Mouse (Mus musculus) ovary, adult 18-20 months (tissue): ENCODE results near the gene Igf2bp1.

ENCODE experiments used
- DNase-seq: peaks from one replicate; pipeline ENCODE4 v3.0.0; 2022; ENCODE audit warnings: low spot score, mixed read lengths

Gene Igf2bp1

DNA sequence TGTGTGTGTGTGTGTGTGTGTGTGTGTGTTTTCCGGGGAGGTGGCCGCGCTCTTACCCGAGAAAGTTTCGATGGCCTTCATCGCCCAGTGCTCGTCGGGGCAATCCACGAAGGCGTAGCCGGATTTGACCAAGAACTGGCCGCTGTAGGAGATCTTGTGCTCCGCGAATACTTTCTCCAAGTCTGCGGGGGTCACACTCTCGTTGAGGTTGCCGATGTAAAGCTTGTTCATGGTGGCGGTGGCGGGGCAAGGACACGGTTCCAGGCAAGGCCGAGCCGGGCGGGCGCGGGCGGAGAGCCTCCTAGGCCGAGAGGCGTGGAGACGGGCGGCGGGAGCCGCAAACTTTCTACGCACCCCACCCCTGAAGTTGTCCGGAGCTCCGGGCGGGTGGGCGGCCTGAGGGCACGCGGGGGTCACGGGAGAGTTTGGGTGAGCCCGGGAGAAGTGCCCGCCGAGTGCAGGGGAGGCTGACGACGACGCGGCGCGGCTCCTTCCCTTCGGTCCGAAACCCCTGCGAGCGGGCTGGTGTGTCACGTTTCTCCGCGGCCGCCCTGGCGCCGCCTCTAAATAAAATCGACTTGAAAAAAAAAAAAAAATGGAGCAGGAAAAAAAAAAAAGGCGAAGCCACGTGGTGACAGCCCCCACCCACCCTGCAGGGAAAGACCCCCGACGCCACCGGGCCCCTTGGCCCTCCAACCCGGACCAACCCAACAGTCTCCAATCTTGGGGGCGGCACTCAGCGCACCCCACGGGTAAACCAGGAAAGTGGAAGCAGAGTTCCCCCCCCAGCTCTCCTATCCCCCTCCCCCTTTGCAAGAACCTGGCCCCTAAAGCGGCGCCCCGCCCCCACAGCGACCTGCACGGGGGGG lies at the start of gene Igf2bp1:
TSS of gene Igf2bp1 (minus strand) at position 538 of the 869 bp plus-strand sequence.
- no peak for DNase-seq

DNA sequence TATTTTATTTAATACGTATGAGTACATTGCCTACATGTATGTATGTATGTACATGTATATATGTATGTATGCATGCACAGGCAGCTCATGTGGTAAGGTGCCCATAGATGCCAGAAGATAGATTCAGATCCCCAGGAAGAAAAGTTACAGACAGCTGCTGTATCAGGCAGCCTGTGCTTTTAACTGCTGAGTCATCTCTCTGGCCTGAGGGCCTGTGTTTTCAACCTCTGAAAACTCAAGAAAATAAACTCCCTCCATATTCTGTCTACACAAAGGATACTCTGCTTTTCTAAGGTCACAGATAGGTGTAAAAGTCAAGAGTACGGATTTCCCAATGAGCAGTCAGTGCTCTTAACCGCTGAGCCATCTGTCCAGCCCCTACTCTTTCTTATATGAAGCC lies 45.1 kb upstream of the Igf2bp1 start:
- no peak for DNase-seq

DNA sequence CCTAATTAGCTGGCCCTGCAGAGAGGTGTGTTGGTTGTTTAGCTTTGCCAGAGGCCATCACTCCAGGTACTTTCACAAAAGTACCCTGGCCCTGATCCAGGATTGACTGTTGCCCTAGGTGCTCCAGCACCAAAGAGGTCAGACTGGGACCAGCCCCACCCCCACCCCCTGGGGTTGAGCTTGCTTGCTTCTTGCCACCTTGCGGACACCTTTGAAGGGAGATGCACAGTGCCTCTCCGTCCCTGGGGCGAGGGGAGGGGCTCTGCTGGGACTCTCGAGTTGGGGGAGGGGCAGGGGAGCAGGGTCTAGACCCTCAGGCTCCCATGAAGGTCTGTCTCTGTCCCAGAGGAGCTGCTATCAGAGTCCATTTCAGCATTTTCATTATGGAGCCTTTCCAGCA lies 44.2 kb upstream of the Igf2bp1 start:
- no peak for DNase-seq

DNA sequence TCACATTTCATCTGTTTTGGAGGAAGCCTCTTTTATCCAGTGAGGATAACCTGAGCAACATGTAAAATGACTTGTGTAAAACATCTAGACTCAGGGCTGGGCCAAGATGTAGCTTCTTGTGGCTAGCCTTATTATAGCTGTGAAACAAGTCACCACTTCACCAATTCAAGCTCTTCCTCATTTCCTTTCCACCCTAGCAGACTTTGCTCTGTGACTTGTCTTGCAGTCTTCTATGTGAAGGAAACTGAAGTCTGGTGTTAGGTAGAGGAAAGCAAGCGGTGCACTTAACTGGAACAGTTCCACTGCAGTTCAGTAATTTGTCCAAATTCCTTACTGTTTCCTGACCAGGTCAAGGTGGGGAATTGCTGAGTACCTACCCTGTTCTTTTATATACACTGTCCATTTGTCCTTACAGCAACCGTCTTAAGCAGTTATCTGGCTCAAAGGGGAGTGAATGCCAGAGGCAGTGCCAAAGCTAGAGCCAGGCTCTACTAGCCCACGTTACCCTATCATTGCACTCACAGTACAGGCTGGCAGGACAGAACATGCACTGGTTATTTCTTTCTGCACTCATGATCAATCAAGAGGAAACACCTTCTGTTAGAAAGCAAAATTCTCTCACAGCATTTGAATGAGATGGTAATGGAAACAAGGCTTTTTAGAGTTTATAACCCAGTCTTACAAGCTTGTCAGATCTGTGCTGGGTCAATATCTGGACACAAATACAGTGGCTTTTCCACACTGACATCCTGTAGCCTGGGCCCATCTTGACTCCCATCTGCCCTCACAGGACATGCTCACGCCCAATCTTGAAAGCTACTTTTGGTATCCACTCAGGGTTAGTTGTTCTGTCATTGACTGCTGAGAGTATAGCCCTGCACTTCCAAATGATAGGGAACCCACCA lies 42.0 kb upstream of the Igf2bp1 start:
- DNase-seq, result no peak

DNA sequence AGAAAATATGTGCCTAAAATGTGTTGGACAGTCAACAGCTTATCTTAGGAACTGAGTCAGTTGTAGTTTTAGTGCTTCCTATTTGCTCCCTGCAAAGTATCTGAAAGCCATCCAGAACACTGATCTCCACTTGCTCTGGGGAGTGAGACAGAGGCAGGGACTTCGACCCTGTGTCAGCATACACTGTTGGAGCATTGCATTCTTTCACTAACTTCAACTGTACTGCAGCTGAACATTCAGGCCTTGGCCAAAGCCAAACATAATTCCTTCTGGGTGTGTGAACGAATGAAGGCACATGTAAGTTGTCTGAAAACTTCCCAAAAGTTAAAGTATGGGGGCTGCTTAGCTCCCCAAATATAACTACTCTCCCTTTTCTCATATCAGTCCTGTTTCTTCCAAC lies 41.1 kb upstream of the Igf2bp1 start:
- DNase-seq, result no peak

DNA sequence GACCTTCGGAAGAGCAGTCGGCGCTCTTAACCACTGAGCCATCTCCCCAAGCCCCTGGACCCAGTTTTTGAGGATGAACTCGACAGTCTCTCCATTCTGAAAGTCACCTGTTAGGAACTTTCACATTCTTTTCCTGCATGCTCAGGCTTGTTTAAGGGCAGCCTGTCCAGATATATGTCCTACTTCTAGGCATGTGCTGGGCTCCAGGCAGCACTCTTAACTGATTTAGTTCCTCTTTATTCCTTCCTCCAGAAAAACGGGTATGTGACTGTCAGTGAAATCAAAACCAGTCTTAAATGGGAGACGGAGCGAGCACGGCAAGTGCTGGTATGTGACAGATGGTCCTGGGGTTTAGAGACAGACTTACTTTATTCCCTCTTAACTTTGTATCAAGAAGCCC lies 40.3 kb upstream of the Igf2bp1 start:
- DNase-seq, result no peak

DNA sequence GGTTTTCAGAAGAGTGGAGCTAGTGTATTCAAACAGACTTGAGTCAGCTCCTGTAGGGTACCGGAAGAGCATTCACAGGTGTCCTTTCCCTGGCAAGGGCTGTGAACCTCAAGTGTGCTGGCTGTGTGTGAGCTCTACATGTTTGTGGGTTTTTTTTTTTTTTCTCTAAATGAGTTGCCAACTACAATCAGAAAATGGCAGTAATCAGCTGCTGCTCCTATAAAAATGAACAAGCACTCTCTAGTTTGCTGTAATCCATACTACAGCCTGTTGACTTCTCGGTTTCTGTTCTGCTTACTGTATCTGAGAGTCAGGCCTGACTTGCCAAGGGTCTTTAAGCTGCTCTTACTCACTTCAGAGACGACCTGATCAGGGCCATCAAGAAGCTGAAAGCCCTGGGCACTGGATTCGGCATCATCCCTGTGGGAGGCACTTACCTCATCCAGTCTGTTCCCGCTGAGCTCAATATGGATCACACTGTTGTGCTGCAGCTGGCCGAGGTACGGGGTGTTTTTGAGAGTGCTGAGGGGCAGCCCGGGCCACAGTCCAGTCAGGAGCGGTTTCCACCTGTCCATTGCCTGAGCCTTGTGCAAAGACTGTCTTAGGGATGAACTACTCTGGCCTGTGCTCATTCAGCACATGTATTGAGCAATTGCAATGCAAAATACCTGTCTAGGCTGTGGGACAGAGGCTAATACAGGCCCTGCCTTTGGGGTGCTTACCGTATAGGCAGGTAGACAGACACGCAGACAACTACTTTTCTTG lies 39.2 kb upstream of the Igf2bp1 start:
- DNase-seq, result no peak

DNA sequence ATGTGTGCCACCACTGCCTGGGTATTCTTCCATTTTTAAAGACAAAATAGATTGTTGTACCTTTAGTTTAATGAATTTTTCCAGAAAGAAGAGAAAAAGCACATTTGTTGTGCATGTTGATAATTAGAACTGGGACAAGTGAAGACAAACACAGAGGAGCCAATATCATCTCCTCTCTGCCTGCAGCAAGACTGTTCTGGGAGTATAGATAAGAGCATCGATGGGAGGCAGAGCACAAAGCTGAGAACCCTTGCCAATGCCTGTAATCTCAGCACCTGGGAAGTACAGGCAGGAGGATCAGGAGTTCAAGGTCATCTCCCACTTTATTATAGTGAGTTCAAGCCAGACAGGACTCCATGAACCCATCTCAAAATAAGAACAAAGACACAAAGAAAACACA lies 32.8 kb upstream of the Igf2bp1 start:
- no peak for DNase-seq

DNA sequence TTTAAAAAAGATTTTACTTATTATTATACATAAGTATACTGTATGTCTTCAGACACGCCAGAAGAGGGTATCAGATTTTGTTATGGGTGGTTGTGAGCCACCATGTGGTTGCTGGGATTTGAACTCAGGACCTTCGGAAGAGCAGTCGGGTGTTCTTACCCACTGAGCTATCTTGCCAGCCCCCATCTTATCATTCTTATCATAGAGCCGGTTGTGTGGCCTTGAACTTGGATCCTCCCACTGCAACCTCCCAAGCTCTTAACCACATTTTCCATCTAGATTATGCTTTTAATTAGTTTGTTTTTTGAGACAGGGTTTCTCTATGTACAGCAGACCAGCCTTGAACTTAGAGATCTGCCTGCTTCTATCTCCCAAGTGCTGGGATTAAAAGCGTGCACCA lies 31.8 kb upstream of the Igf2bp1 start:
- DNase-seq, result no peak

DNA sequence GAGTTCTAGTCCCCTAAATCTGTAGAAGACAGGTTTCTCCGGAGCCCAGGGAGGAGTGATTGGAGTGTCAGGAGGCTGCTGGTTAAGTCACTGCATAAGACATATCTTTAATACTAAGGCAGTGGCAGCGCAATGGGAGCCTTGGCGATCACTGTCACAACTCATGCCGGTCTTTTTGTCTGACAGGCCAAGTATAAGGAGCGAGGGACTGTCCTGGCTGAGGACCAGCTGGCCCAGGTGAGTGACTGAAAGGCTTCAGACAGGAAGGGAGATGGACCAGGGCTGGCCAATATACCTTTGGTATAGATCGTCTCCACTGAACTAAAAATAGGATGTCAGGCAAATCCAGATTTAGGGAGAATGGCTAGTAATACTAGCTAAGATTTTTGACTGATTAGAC lies 29.4 kb upstream of the Igf2bp1 start:
- DNase-seq, result no peak

DNA sequence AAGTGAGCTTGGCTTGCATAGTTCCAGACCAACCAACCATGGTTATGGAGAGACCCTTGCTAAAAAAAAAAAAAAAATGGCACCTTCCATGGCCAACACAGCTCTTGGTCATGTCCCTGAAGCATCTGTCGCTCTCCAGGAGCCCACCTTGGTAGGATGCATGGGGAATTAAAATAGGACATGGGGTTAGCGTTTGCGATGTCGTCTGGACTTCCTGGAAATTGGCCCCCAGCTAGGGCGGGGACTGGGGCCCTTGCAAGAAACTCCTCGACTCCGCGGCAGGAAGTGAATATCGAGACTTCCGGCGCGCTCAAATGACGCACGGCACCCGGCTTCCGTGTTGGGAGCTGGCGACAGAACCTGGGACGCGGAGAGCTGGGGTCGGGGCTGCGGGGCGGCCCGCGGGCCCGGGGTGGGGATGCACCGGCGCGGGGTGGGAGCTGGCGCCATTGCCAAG lies 28.9 kb upstream of the Igf2bp1 start, which contains the start of gene Snf8:
TSS of gene Snf8 (plus strand) at position 290 of the 457 bp plus-strand sequence.
- peak; percentile 82 for DNase-seq

DNA sequence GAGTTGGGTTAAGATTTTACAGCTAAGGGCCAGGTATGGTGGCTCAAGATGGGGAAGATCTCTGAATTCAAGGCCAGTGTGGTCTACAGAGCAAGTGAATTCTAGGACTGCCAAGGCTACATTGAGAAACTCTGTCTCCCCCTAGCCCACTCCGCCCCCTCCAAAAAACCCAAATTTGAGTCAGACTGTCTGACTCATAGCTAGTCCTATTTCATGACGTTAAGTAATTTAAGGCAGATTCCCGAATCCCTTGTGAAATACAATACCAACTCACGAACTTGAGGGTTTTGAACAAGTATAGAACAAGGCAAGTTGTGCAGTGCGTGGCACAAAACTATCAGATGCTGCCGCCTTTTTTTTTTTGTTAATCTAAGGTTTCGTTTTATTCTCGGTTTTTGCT lies 28.4 kb upstream of the Igf2bp1 start:
- DNase-seq, result no peak

DNA sequence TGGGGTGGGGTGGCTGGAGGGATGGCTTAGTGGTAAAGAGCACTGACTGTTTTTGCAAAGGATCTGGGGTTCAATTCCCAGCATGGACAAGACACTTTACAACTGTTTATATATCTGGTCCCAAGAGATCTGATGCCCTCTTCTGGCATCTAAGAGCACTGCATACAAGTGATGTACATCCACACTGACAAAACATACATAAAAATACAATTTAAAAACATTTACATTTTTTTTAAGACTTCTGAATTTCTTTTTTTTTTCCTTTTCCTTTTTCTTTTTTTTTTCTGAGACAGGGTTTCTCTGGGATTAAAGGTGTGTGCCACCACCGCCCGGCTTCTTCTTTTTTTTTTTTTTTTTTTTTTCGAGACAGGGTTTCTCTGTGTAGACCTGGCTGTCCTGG lies 27.5 kb upstream of the Igf2bp1 start:
- no peak for DNase-seq

DNA sequence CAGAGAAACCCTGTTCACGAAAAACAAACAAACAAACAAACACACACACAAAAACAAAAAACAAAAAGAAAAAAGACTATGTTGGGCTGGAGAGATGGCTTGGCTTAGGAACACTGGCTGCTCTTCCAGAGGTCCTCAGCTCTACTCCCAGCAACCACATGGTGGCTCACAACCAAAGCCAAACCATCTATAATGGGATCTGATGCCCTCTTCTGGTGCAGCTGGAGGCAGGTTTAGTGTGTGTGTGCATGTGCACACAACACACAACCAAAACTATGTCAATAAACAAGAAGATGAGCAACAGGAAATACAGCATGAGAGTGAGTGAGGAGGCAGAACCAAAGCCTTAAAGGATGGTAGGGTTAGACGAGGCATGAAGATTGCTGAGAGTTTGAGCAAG lies 26.0 kb upstream of the Igf2bp1 start:
- no peak for DNase-seq

DNA sequence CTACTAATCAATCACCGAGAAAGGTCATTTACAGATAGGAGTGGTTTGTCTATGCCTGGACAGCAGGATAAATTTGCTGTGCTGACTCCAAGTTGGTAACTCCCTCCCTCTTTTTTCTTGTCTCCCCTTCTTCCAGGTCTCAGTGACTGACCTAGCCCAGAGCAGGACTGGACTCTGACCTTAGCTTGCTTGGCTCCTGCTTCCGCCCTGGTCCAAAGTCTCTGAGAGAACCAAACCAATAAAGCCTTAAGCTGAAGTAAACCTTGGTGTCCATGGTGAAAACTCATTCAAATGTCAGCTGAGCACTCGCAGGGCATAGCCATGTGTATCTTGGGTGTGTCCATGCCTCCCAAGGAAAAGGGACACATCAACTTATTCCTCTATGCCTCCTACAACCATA lies 24.8 kb upstream of the Igf2bp1 start:
- DNase-seq, result no peak

DNA sequence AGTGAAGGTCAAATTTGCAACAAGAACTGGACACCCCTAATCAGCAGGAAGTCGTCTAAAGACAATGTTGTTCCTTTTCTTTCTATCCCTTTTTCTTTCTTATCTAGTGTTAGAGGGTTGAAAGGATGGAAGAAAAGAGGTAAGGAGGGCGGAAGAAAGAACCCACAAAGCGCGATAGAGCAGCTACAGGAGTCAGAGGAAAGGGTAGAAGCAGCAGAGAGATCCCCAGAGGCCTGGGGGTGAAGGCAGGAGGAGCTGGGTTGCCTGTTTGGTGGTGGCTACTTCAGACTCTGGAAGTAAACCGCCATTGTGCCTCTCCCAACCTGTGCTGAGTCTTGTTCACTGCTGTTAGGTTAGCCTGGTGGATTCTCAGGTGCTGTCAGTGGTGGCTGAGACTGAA lies 22.4 kb upstream of the Igf2bp1 start:
- DNase-seq, result no peak

DNA sequence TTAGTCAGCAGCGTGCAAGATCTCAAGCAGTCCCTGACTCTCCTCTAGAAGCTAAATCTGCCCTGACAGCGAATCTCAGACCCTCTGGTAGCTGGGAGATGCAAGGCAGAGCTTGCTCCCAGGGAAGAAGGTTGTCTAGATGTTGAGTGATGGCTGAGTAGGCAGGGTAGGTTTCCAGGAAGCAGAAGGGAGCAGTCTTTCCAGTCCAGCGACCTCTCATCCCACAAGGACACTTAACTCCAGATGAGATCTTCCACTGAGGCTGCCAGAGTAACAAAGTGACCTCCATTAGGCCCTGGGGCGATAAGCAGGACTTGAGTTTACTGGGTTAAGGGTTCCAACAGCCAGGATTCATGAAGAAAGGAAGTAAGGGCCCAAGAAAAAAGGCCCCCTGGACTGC lies 14.9 kb upstream of the Igf2bp1 start:
- DNase-seq, result no peak

DNA sequence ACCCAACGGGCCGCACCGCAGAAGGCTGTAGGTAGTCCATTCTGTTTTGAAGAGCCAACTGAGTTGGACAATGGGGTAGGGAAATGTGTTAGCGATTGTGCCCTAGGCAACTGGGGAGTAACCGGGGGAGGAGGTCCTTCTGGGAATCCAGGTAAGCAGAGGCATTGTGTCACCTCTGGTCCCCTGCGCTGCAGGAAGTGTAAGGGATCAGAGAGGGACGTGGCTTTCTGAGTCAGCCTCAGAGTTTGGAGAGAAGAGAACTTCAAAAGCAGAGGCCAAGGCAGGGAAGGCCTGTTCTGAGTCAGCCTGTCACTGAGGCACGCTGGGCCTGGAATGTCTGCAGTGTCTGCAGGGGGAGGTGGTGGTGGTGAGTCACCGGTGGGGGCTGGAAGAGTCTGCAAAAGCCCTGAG lies 12.2 kb upstream of the Igf2bp1 start:
- DNase-seq, result no peak

DNA sequence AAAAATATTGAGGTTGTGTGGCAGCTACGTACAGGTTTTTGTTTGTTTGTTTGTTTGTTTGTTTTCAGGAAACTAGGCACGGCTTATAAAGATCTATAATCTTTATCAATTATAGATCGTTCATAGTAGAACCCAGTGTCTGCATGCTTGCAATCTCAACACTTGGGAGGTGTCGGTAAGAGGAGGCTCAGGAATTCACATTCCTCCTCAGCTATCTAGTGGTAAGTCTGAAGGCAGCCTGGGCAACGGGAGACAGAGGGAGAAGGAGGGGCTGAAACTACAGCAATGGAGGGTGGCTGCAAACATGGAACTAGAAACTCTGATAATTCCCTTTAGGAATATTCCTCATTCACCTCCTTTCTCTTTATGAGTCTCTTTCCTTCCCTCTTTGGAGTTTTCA lies 9.7 kb upstream of the Igf2bp1 start:
- no peak for DNase-seq

DNA sequence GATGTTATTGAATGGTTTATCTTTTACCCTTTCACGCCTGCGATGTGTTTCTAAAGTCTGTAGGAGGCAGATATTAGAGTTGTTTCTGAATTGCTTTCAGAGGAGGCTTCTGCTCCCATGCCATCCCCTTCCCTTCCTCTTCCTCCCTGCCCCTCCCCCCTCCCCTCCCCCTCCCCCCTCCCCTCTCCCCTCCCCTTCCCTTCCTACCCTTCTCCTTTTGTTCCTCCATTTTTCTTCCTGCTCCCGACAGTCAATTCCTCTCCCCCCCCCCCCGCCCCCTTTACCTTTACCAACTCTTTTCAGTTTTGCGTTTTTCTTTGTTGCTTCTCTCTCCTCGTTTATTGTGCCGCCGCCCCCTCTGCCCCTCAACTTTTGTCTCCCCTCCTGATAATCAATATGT lies 6.2 kb upstream of the Igf2bp1 start:
- DNase-seq, result no peak

DNA sequence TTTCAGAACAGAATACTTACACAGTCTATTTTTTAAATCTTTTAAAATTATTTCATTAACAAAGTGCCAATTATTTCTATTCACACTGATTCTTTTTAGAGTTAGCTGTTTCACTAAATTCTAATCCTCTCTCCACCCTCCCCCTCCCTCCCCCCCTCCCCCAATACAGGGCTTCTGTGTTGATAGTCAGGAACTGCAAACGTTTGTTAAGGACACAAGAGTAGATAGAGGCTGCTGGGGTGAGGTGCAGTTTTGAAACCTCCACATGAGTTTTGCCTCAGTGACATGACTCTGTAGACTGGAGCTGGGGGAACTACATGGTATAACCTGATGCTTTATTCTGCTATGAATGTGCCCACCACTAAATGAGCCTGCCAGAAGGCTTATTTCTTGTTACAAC lies 3.1 kb upstream of the Igf2bp1 start:
- no peak for DNase-seq

DNA sequence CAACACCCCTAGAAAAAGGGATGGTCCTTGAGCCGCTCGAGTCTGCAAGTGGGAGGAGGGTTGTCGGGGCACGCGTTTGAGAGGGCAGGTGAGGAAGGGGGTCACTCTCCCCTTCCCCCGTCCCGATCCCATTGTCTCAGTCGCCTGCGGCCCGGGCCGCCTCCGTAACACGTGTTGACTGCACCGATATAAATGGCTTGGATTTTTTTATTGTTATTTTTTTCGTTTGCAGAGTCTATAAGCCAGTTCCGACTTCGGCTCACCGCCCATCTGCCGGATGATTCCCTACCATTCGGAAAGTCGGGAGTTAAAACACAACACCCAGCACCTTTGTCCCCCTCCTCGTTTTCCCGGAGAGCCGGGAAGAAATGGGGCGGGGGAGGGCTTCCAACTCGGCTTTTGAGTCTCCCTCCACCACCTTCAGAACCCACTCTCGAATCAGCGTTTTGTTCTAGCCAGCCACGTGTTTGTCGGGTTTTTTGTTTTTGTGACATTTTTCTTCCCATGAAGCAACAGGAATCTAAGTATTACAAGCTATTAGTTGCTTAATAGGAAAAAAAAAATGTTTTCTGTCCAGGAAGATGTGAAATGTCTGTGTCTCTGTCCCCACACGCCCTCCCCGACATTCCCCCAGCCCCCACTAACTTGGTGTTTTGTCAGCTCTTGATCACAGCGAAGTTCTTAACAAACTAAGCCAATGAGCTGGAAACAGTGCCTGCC lies 1.9 kb upstream of the Igf2bp1 start:
- DNase-seq, result no peak
